Comparison of ENCODE assay signal across 9 mouse cellular contexts in the genomic region with DNA sequence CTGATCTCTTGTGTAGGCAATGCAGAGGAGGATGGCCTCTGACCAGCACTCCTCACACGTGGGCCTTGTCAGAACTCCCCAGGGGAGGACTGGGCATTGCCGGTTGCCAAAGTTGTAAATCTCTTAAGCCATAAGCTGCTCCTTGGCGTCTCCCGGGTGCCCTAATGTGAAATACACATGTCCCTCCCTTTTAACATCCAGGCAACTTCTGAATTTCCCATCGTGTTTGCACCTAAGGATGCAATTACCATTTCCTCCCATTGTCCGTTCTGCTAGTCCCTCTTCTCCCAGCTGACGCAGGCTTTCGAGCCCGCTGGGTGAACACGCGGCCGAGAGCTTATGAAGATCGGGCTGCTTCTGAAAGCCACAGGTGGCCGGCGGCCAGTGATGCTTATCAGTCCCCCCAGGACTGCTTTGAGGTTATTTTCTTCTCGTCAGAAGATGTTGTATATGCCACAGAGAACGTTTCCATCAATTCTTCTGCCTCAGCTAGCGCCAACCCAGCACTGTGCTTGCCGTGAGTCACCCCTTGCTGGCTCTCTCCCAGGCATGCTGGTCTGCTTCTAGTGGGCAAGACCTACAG. TPM values are rescaled to one million over a fixed set of nuclear protein-coding genes. Genes with fewer than 3 reads are reported as not detected.
DNase-seq lines count a peak whose midpoint lies in the region; ATAC-seq lines count a peak whose summit lies in the region.
"Had no signal": no experiment of that assay in that cellular context is flagged by ENCODE, and none has a peak within 500 bp of the region (broad histone marks: within the 10 kb centered on the region; RNA-seq: fewer than 3 reads in every experiment).

No protein-coding gene starts in this region.

- peaks cover 16% of the 10 kb centered on the region; the same call in 1 of the 2 replicates for H3K36me3 ChIP-seq in embryonic facial prominence, embryonic 14.5 days (ENCODE audit: control insufficient read depth, insufficient read depth, low read length)
- H3K36me3 ChIP-seq in forebrain, embryonic 14.5 days (ENCODE audit: control insufficient read depth, insufficient read depth, low read length): peaks cover 12% of the 10 kb centered on the region; the same call in 1 of the 2 replicates

- H3K4me1 ChIP-seq in embryonic facial prominence, embryonic 14.5 days (ENCODE audit: control insufficient read depth, insufficient read depth, low read length): no peaks in the 10 kb centered on the region
- no peaks in the 10 kb centered on the region for H3K4me1 ChIP-seq in forebrain, embryonic 14.5 days (ENCODE audit: control insufficient read depth, insufficient read depth, low read length)

- DNase-seq in left cerebral cortex, postnatal 4 days: peak; percentile 24
- DNase-seq in left cerebral cortex, postnatal 14 days (ENCODE audit: low spot score in 2 of 2): no peak
- peak; percentile 51 for DNase-seq in embryonic facial prominence, embryonic 14.5 days (ENCODE audit: low spot score)
- DNase-seq in kidney, adult 11 months: peak; percentile 41
- DNase-seq in lung, postnatal 14 days: peak; percentile 67
- DNase-seq in right cerebral cortex, adult 18-20 months: no peak
- no peak for DNase-seq in forebrain, embryonic 14.5 days (ENCODE audit: low spot score)
- no peak for DNase-seq in cerebellum, adult 8-10 months

- H3K27ac ChIP-seq in embryonic facial prominence, embryonic 14.5 days (replicated peaks; ENCODE audit: low read depth, low read length): no peak overlapping the region
- no peak overlapping the region for H3K27ac ChIP-seq in forebrain, embryonic 14.5 days (ENCODE audit: low read depth, low read length)
- H3K27ac ChIP-seq: liver, embryonic 14.5 days had no signal

- no peaks in the 10 kb centered on the region for H3K27me3 ChIP-seq in embryonic facial prominence, embryonic 14.5 days (replicated peaks; ENCODE audit: control insufficient read depth, insufficient read depth, low read length)
- no peaks in the 10 kb centered on the region for H3K27me3 ChIP-seq in forebrain, embryonic 14.5 days (replicated peaks; ENCODE audit: control insufficient read depth, insufficient read depth, low read length)

- no peak overlapping the region for H3K9ac ChIP-seq in embryonic facial prominence, embryonic 14.5 days (ENCODE audit: low read depth, low read length)
- no peak overlapping the region for H3K9ac ChIP-seq in forebrain, embryonic 14.5 days (ENCODE audit: low read length)
- H3K9ac ChIP-seq: liver, embryonic 14.5 days had no signal

- no peaks in the 10 kb centered on the region for H3K9me3 ChIP-seq in embryonic facial prominence, embryonic 14.5 days (ENCODE audit: control insufficient read depth, low read length)
- H3K9me3 ChIP-seq in forebrain, embryonic 14.5 days (replicated peaks; ENCODE audit: control insufficient read depth, low read length): no peaks in the 10 kb centered on the region

- no peak overlapping the region for H3K4me2 ChIP-seq in embryonic facial prominence, embryonic 14.5 days (ENCODE audit: low read depth, low read length)
- no peak overlapping the region for H3K4me2 ChIP-seq in forebrain, embryonic 14.5 days (ENCODE audit: low read length)

- 0 out of 2 replicates have a peak, but pooled peaks have one; percentile 26 for ATAC-seq in embryonic facial prominence, embryonic 14.5 days (ENCODE audit: low read depth)
- ATAC-seq in forebrain, embryonic 14.5 days: no peak

- 63% methylated on average over 19 of the region's 19 CpGs for WGBS in embryonic facial prominence, embryonic 14.5 days
- WGBS in forebrain, embryonic 14.5 days: 73% methylated on average over 19 of the region's 19 CpGs

- H3K4me3 ChIP-seq in embryonic facial prominence, embryonic 14.5 days (ENCODE audit: low read depth, low read length): no peak overlapping the region
- H3K4me3 ChIP-seq in forebrain, embryonic 14.5 days (ENCODE audit: low read depth, low read length): no peak overlapping the region

- intact Hi-C loops in left cerebral cortex, postnatal 4 days (cut with DNase I): no loop called here
- intact Hi-C loops in left cerebral cortex, postnatal 14 days (cut with DNase I): no loop called here

RNA-seq across cellular contexts. Expression of gene Aqp1, which starts 41.6 kb away (rescaled TPM):
- total RNA-seq in left cerebral cortex, postnatal 4 days (2021): 1 to 10 TPM; 2.0 to 2.2 TPM
- total RNA-seq in left cerebral cortex, postnatal 14 days (2021): 1 to 10 TPM; 2.0 to 2.5 TPM
- 20.4 and 20.5 TPM in 2 replicates for polyA plus RNA-seq in embryonic facial prominence, embryonic 14.5 days (2014; fragmentation: Nextera tagmentation; extraction: Ambion mirVana)
- 2.8 and 2.9 TPM in 2 replicates for polyA plus RNA-seq in forebrain, embryonic 14.5 days (2014; fragmentation: Nextera tagmentation; extraction: Ambion mirVana)

Comparison
In these comparisons a context has a peak if more than half of its experiments do, and no peak if none do; other contexts are left out.
1. DNase-seq: peak in left cerebral cortex, postnatal 4 days (single experiment), embryonic facial prominence, embryonic 14.5 days (single experiment), kidney, adult 11 months (single experiment) and lung, postnatal 14 days (single experiment); none in left cerebral cortex, postnatal 14 days (0 of 2), right cerebral cortex, adult 18-20 months (single experiment), forebrain, embryonic 14.5 days (single experiment) and cerebellum, adult 8-10 months (single experiment).